Mouse (Mus musculus) right cerebral cortex, postnatal 4 days (tissue): ENCODE data around the gene Pola2.

Experiments
- DNase-seq: peaks from one replicate; pipeline ENCODE4 v3.0.0-alpha.2; 2022

Gene Pola2

DNA sequence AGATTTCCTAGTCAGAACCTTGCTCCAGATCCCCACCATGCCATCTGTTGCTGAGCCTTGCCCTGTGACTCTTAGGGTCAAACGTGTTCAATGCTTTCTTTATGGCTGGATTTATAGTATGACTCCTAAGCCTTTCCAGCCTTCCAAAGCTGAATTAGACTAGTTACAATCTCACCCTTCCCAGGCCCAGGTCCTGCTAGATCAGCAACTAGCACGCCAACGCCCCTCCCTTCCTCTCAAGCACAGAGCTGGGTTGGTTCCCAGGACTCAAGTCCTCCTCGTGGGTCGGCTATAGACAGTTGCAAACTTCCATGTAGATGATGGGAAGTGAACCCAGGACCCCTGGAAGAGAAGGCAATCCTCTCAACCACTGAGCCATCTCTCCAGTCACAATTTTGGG, 28.3 kb downstream of the Pola2 start:
- no peak for DNase-seq

DNA sequence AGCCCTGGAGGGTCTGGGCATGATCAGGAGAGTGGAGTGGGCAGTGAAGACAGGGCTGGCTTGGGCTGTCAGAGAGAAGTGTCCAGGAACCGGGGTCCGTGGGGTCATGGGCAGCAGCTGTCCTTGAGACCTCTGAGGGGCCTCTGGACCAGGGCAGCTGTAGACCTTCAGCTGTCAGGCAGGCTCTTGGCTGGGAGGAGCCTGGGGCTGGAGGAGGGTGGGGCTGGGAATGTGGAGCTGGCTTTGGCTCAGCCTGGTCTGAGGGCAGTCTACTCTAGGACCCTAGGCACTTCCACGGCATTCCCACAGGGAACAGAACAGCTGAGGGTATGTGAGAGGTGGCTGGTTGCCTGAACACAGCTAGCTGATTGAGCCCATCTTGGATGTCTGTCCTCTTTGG, 28.7 kb downstream of the Pola2 start:
- DNase-seq: no peak

DNA sequence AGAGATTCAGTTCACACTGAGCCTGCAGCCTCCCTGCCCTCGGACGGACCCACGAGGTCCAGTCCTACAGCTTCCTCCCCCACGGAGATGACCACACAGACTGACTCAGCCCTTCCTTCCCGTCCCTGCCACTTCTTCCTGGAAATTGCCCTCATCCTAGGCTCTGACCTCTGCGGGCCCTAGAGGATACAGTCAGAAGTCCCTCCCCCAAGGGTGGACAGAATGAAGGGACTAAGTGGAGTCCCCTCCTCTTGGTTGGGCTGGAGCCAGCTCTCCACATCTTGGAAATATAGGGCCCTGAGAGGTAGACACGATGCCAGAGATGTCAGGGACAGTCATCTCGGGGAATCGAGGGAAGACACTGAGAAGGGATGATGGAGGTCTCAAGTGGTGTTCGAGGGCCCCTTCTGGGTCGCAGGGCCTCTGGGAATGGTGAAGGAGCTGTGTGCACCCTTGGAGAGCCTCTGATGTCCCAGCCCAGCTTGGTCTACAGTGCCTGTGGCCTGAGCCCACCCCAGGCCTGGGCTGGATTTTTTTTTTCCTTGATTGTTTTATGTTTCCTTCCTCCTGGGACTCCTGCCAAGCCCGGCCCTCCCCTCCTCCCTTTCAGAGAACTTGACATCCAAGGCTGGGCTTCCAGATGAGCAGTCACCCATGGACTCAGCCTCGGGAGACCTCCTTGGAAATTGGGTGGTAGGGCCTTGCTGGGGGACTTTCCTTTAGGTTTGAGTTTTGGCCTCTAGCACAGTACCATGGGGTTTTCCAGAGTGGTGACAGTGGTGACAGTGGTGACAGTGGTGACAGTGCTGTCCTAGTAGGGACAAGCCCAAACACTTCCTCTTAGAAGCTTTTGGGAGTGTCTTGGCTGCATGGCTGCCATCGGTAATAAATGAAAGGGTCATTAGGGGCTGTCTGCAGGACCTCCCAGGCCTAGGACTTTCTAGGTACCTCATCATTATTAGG, 34.1 kb downstream of the Pola2 start:
- DNase-seq: peak; percentile 29

DNA sequence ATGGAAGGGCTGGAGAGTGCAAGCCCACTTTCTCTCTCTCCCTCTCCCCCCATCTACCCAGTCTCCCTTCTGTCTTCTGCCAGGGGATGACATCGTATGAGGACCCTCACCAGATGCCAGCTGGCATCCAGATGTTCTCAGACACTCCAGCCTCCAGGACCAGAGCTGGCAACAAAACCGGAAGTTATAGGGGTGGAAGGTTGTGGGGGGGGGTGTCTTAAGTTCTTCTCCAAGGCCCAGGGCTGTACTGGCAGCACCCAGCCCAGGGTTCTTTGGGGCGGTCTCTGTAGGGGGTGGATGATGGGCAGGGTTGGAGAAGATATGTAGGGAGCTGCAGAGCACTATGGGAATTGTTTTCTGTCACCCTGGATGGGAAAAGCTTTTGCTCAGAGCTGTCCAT, 35.5 kb downstream of the Pola2 start:
- DNase-seq: no peak

DNA sequence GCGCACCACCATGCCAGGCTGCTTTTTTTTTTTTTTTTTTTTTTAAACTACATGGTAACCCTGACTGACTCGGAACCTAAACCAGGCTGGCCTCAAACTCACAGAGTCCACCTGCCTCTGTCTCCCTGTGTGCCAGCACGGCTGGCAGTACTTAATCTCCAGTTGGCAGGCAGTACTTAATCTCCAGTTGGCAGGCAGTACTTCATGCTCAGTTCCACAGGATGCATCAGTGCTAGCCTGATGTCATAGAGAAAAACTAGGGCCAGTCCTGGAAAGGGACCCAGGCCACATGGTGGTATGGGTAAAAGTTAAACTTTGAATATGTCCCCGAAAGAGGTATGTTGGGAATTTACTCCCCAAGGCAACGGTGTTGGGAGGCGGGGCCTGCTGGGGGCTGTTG, 35.9 kb downstream of the Pola2 start:
- DNase-seq: no peak

DNA sequence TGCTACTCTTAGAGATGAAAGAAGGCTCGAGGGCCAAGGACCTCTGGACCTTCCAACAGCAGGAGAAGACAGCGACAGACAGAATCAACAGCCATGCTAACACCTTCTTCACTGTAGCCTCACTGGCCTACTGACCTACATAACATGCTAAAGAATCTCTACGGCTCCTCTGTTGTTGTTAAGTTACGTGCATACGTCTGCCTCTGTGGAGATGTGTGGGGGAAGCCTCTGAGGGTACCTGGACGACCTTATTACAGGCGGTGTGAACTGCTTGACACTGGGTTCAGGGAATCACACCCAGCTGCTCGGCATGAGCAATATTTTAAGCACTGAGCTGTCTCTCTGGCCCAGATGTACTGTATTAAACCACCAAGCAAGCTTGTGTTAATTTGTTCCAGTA, 36.5 kb downstream of the Pola2 start:
- no peak for DNase-seq

DNA sequence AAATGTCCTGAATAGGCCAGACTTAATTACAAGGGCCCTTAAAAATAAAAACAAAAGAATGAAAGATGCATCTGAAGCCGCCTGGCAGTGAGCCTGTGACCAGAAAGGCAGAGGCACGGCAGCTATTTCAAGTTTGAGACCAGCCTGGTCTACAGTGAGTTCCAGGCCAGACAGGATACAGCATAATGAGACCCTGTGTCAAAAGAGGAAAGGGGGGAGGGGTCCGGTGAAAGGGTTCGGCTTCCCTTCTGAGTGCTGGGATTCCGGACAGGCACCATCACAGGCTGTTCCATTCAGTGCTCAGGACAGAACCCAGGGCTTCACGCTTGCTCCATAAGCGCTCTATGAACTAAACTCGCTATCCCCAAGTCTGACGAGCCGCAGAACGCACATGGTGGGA, 37.0 kb downstream of the Pola2 start:
- no peak for DNase-seq

DNA sequence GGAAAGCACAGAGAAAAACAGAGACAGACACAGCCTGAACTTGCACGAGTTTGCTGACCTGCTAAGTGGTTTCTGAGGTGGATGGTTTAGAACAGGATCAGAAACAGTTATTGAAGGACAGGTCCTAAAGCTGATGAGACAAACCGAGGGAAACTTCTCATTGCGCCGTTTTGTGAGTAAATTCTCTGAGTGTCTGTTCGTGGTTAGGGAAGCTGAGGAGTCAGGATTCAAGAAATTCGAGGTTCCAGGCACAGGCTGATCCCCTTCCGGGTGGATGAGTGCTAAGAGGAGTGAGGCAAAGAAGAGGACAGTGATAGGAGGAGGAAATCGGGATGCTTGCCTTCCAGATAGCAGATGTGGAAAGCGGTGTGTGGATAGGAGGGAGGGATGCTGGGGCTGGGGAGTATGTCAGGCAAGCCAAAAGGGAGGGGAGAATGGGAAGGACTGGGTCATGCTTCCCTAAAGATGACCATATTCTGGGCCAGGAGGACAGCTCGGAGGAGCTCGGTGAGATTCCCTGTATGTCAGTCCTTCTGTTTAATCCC, 38.6 kb downstream of the Pola2 start:
- DNase-seq: no peak

DNA sequence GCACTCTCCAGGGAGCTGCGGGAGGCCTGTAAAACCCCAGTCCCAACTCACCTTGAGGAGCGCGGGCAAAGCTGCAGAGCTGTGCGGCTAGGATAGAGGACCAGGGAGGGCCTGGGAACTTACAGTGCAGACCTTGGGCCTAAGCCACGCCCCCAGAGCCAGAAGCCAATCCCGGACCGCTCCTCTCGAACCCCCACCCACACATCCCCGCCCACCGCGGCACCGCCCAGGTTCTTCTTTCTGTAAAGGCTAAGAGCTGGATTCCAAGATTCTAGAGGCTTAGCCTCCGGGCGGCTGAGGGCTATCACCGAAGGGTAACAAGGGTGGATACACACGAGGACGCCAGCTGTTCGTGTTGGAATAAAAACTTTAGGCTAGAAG, 39.3 kb downstream of the Pola2 start, which contains the start of gene Cdc42ep2:
Gene Cdc42ep2 (minus strand): TSS at position 104 of the 381 bp plus-strand sequence.
- peak; percentile 92 for DNase-seq

DNA sequence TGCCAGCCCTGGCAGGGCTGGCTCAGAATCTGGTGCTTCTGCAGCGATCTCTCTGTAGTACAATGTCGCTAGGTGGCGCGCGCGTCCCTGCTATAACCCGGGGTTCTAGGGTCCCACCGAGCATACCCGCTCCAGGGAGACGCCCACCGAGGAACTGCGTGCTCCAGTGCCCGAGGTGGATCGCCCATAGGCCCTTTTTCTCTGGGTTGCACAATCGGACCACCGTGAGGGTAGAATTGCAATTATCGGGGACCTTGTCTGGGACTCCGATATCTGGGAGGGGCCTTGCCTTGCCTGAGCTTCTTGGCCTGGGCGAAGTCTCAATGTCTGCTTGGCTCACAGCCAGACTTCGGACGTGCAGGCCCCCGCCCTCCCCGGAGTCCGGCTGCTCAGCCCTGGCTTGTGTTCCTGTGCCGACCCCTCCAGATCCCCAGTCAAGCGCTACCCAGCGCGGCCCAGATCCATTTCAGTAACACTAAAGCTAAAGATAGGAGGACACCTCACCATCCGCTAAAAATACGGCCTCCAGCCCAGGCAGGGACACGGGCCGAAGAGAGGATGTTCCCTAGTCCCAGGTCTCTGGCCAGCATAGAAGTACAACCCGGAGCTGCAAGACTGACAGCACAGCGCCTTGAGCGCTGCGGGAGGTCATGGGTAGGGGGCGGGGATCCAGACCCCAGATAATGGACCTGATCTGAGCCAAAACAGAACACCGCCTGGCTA, 39.9 kb downstream of the Pola2 start:
- peak; percentile 100 for DNase-seq

DNA sequence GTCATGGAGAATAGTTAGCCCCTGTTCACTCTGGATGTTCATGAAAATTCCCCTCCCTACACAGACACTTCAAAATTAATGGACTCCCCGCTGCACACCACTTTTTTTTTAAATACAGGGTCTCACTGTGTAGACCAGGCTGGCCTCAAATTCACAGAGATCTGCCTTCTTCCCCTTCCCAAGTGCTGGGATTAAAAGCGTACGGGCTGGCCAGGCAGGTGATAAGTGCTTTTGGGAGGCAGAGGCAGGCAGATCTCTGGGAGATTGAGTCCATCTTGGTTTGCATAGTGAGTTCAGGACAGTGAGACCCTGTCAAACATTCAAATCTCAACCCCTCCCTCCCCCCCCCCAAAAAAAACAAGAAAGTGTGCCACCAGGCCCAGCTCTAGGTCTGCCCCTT, 41.0 kb downstream of the Pola2 start:
- DNase-seq: no peak

DNA sequence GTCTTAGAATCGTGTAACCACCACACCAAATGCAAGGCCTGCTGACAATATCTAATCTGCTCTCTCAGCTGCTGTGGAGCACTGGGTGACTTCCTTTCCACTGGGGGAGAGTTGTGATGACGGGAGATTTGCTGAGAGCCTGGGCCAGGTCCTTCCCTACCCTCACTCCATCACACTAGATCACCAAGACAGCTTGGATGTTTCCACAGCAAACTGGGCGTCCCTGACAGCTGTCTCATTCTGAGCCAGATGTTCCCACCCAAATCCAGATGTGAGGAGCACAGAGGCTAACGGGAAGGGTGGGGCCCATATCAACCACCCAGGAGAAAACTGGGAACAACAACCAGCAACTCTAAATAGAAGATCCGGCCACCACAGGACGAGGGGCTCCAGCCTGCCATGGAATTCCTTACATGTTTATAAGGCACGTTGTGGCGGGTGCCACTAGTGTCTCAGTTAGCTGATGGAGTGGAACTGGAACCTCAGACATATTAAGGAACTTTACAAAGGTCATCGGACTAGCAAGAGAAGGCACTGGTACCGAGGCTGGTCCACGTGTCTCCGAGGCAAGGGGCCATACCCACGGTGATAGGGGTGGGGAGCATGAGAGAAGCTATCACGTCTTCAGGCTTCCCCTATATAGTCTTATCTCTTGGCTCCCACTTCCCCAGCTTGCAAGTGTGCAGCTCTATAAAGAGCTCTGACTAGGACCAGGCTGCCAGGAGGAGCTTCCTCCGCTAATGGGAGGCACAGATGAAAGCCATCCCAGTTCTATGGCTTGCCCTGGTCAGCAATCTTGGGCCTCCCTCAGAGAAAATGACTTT, 41.7 kb downstream of the Pola2 start:
- no peak for DNase-seq

DNA sequence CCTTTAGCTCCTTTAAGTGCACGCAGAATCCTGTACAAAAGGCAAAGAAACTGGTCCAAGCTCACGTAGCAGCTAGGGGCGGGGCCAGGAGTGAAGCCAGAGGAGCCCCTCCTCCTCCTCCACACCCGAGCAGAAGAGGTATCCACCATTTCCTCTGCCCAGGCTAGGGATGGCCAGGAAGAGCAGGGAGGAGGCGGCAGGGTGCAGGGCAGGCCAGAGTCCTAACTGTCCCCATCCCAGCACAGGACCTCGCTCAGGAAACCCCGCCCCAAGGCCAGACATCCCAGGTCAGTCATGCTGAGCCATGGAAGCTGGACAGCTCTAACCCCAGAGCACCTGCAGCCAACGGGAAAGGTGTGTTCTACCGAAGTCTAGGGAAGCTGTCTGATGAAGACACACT, 42.3 kb downstream of the Pola2 start:
- no peak for DNase-seq

DNA sequence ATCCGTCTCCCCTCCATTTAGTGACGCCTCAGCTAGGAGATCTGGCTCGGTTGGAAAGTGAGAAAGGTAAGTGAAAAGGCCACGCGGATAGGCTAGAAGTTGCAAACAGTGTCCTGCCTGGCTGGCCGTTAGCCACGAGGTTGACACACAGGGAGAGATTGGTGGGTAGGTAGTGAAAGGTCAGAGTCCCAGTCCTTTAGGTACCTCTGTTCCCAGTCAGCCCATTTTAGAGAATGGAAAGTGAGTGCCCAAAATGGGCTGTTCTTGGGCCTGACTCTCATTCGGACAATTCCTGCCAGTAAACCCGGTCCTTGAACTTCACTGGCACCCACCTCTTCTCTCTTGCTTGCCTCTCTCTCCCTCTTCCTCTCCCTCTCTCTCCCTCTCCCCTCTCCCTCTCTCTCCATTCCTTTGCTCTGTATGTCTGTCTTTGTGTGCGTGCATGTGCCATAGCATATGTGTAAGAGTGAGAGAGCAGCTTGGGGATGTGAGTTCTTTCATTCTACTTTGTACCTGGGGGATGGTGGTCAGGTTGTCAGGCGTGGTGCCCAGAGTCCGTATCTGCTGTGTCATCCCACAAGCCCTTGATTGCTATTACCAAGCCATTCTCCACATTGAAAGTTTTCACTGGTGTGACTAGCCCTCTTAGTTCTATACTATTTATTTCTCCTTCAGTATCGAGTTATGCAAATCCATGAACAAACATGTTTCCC, 50.8 kb downstream of the Pola2 start, which contains the start of gene Dpf2:
Gene Dpf2 (minus strand): TSS at position 4 of the 713 bp plus-strand sequence.
- no peak for DNase-seq

DNA sequence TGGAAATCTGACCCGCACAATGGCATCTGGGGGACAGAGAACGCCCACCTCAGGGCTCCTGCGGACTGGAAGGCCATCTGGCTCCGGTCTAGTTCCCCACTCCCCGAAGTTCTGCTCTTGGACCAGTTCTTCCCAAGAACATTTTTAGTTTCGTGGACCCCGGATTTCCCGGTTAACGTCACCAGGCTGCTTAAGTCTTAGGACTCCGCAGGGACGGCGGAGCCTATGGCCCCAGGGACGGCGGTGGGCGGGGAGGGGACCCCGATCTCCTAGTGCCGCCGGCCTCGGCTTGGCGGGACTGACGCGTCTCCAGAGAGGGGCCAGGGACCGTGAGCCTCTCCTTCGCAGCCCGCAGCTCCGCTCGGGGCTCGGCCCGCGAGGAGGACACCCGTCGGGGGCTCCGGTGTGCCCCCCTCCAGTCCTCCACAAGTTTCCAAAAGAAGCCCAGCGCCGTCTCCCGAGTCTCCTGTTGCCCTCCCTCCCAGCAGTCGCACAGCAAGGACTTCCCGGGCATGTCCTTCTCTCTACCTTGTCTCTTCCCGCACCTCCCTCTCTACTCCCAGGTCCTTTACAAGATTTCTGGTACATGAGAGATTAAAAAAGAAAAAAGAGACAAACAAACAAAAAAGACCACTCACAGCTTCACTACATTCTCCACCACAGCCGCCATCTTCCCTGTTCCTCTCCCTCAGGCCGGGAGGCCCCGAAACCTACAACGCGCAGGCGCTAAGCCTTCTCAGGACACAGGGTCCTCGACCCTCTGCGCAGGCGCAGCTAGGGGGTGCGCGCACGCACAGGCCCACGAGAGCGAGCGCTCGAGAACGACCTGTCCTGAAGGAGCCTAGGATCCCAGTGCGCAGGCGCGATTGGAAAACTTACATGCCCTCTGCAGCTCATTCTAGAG, 51.6 kb downstream of the Pola2 start:
- peak; percentile 99 for DNase-seq

DNA sequence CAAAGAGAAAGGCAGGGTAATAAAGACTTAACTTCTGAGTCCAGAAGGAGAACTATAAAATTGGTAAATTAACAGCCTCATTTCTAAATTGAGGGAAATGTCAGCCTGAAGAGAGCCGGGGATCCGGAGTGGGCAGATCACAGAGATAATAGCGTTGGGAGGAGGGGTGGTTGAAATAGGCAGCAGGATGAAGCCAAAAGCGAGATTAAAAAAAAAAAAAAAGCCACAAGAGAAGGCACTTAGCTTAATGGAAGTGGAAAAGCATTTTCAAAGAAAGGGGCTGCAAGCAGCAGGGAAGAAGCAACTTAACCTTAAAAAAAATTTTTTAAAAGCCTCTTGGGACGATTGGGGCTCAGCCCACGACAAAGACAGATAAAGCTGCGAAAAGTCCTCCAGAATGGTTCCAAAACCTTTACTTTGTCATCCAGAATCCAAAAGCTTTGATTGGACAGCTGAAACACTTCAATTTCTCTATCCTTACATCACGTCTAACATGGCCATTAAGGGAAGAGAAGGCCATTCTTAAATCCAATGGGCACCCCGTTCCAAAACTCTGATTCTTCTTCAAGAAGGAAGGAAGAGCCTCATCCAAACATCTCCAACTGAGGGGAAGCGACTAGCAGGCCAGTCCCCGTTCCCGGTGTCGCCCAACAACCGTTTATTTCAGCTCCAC, 52.4 kb downstream of the Pola2 start:
- no peak for DNase-seq

DNA sequence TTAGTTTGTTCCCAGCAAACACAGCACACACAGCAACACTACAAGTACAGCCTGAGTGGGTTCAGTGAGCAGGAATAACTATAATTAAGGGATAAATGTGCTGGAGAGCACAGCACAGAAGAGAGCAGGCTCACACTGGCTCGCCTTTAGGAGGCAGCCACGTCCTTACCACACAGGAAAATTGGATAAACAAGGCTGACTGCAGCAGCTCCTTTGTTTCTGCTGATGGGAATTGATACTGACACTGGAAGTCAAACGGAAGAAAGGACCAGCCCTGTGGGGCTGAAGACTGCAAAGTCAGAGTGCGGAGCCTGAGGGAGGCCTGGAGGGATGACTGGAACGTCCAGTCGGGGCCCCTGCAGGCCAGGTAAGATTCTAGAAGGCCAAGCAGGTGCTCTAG, 53.8 kb downstream of the Pola2 start:
- DNase-seq: no peak

DNA sequence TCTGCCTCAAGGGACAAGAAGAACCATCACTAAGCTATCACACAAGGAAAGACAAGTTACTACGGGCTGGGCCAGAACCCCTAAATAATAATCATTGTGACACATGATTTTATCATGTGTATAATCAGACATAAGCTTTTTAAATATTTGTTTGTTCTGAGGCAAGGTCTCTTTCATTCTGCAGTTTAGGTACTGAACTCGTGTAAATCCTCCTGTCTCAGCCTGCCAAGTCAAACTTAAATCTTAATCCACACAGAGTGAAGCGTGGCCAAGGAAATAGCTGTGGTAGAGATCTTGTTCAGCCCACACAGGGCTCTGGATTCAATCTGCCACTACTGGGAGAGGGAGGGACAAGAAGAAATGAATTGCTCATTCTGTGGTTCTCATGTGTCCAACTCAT, 56.7 kb downstream of the Pola2 start:
- DNase-seq: no peak

DNA sequence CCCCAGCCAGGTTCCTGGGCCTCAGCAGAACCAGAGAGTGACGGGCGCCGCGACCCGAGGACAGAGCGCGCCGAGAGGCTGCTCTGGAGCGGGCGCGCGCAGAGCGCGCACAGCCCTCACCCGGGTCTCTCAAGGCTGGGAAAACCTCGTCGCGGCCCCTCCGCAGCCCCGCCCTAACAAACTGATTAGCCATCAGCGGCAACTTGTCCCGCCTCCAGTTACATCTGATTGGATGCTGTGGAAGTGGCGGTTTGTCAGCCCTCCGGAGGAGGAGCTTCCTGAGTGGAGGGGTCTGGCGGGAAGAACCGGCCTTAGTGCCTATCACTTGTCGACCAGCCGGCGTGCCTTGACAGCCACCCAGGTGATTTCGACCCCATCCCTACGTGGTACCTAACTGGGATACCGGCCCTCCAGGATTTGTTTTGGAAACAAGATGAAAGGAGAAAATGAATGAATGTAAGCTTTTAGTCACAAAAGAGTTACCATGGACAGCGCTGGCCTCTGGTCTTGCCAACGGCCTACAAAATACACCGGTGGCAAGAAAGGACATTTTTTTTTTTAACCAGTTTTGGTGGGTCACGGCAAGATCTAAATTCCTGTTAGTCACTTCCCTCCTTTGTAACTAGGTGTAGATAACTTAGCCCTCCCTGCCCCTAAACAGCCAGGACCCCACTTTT, 69.9 kb downstream of the Pola2 start, which contains the start of gene Tigd3:
Gene Tigd3 (minus strand): TSS at position 148 of the 677 bp plus-strand sequence.
- peak; percentile 96 for DNase-seq
